Mouse (Mus musculus): Measurements from ENCODE around the gene Pan2.
A peak's percentile ranks its signal among the peaks of the same experiment; 100 is the strongest.
"Not testable (repeated sequence)": the region's sequence is repeated elsewhere in the genome, so short reads cannot be mapped to it uniquely, and the experiment has no call there.

Pan2 gene

DNA sequence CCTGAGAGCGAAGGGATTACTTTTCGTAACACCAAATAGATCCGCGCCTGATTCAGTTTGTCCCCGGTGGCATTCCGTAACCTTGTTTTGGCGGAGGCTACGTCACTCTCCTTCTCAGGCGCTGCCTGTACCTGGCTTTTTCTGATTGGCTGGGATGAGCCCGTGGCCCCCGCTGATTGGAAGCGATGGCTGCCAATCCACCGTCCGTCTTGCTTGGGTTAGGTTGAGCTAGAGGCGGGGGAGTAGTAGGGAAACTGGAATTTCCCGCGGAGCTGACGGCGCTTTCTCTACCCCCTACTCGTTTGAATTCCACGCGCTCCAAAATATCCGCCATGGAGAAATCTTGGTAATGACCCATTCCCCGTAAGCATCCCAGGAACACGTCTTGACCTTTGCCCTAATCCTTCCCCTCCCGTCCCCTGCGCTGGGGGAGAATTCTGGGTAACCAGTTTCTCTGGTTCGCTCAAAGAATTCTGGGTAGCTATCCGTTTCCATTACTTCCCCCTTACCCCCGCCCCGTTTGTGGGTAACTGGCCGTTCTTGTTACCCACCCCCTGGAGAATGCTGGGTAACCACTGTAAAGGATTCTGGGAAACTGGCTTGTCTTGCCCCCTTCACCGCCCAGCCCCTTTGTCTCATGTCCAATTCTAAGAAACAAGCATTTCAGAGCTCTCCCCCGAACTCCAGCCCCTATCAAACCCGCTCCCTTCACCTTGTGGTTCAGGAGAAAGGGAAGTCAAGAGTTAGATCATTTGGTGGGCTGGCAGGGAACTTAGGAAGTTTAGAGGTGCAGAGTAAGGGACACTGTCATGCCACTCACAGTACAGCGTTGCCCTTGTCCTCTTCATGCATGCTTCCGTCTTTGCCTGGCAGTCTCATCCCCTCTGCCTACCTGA, at the start of gene Pan2:
Pan2 (plus strand) TSS at position 210 of the 896 bp plus-strand sequence.
- peak; percentile 100 for DNase-seq (ENCODE audit: low spot score in 2 of 2)

DNA sequence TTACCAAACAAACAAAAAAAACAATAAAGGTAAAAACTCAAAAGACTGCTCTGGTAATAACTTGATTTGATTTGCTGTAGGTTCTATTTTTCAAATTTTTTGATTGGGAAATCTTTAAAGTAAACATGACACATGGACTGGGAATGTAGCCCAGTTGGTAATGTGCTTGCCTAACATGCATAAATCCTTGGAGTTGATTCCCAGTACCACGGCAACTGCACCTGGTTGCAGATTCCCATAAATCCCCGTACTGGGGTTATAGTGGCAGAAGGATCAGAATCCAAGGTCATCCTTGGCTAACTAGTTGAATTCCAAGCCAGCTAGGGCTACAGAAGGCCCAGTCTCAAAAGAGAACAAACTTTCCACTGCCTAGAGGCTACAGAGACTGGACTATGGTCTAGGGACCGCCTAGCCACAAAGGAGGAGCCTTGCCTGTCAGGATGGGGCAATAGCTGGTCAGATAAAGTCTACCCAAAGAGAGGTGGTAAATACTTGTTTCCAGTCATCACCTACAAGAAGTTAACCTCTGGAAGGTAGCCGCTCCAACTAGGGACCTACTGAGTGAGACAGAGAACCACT, 49.4 kb upstream of the Pan2 start, which contains the start of gene Apon:
Apon (plus strand) TSS at position 420 of the 579 bp plus-strand sequence.
- no peak for DNase-seq (ENCODE audit: low spot score in 2 of 2)

GRCm38 (mm10) chr10:128255925-128256324, 47.2 kb upstream of the Pan2 start:
- no peak for DNase-seq (ENCODE audit: low spot score in 2 of 2)

DNA sequence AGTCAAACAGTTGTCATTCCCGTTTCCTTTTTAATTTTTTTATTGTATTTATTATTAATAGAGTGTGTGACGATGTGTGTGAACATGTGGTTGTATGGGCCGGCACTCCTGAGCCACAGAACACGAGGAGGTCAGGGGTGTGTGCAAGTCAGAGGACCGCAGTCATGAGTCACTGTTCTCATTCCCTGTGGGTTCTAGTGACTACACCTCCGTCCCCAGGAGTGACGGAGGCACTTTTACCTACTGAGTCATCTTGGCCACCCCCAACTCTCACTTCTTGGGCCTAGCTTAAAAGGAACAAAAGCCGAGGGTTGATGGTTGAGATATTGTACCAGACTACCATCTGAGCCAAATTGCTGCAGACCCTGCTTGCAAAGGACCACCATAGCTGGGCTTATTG, 46.8 kb upstream of the Pan2 start:
- DNase-seq (ENCODE audit: low spot score in 2 of 2): no peak

- DNase-seq (ENCODE audit: low spot score in 2 of 2): no peak
Observed at GRCm38 (mm10) chr10:128258953-128259352, 44.2 kb upstream of the Pan2 start.

- DNase-seq (ENCODE audit: low spot score in 2 of 2): no peak
Observed at GRCm38 (mm10) chr10:128259946-128260345, 43.2 kb upstream of the Pan2 start.

- not testable (repeated sequence) for DNase-seq (ENCODE audit: low spot score in 2 of 2)
Observed at GRCm38 (mm10) chr10:128260376-128260775, 42.8 kb upstream of the Pan2 start.

- no peak for DNase-seq (ENCODE audit: low spot score in 2 of 2)
Observed at GRCm38 (mm10) chr10:128262300-128262699, 40.8 kb upstream of the Pan2 start.

- peak in 1 of 2 experiments; percentile 19 for DNase-seq (ENCODE audit: low spot score in 2 of 2)
Observed at GRCm38 (mm10) chr10:128263393-128264310, 39.5 kb upstream of the Pan2 start.

- DNase-seq (ENCODE audit: low spot score in 2 of 2): no peak
Observed at GRCm38 (mm10) chr10:128268371-128268770, 34.8 kb upstream of the Pan2 start, which contains the start of gene Apof. TSS of gene Apof (plus strand) at chr10:128268671.

DNA sequence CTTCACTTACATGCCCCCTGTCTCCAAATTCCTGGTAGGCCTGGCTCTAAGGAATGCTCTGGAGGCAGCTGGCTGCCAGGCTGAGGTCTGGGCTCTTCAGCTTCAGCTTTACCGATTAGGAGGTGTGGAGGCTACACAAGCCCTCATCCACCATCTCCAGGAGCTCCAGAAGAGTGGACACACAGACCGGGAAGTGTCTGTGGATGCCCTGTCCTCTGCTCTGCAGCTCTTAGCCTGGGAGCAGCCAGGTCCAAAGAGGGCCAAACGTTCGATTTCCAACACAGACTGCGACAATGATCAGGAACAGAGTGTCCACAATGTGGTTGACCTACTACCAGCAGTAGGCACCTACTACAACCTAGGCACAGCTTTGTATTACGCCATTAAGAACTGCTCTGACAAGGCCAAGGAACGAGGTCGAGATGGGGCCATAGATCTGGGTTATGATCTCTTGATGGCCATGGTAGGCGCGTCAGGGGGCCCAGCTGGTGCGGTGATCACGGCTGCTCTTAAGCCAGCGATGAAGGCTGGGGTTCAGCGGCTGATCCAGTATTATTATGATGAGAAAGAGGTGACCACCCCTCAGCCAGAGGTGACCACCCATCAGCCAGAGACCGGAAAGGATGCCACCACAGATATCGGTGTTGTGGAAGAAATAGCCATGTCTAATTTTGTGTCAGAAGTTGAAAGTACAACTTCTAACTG, 33.8 kb upstream of the Pan2 start:
- DNase-seq (ENCODE audit: low spot score in 2 of 2): no peak

DNA sequence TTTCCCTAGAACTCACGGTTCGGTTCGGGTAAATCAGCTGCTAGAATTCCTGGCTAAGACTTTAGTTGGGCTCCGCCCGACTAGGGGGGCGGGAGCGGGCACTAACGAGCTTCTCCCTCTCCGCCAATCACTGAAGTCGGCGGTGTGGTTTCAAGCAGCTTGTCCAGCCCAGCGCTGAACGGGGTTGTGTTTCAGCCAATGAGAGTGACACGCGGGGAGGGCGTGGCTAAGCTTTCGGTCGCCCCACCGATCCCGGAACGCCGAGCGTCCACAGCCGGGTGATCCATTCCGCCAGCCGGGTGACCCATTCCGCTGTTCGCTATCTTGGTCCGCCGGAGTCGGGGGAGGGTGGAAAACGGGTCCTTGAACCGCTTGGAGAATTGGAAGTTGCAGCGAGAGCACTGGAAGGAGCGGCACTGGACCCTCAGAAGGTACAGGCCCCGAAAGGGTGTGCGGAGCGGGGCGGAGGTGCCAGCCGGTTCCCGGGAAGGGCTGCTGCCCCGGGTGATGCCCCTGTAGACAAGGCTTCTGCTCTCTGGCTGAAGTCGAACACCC, 32.8 kb upstream of the Pan2 start, which contains the start of gene Stat2:
Stat2 (plus strand) TSS at position 273 of the 555 bp plus-strand sequence.
- DNase-seq (ENCODE audit: low spot score in 2 of 2): peak; percentile 97 to 98

- DNase-seq (ENCODE audit: low spot score in 2 of 2): no peak
Observed at GRCm38 (mm10) chr10:128270866-128271265, 32.3 kb upstream of the Pan2 start.

DNA sequence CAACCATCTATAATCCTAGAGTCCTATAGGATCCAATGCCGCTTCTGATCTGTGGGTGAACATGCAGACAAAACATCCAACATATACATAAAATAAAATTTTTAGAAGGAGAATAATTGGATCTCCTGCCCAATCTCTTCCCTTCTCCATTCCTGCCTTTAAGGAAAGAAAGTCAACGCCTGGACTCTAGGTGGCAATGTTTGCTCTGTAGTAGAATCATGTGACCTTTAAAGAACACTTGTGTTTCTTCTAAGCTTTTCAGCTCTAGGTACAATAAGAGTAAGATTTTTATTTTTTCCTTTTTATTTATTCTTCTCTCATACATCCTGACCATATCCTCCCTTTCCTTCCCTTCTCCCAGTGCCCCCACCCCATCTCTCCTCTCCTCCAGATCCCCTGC, 31.3 kb upstream of the Pan2 start:
- DNase-seq (ENCODE audit: low spot score in 2 of 2): no peak

DNA sequence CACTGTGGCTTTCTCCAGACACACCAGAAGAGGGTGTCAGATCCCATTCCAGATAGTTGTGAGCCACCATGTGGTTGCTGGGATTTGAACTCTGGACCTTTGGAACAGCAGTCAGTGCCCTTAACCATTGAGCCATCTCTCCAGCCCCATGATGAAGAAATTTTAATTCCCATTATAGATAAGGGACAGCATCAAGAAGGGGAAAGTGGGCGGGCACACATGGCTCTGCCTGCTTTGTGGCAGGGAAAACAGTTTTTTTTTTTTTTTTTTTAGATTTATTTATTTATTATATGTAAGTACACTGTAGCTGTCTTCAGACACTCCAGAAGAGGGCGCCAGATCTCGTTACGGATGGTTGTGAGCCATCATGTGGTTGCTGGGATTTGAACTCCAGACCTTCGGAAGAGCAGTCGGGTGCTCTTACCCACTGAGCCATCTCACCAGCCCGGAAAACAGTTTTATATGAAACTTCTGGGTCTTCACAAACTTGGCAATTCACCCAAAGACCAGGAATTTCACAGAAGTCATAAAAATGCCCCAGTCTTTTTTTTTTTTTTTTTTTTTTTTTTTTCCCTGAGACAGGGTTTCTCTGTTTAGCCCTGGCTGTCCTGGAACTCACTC, 30.2 kb upstream of the Pan2 start:
- not testable (repeated sequence) for DNase-seq (ENCODE audit: low spot score in 2 of 2)

DNA sequence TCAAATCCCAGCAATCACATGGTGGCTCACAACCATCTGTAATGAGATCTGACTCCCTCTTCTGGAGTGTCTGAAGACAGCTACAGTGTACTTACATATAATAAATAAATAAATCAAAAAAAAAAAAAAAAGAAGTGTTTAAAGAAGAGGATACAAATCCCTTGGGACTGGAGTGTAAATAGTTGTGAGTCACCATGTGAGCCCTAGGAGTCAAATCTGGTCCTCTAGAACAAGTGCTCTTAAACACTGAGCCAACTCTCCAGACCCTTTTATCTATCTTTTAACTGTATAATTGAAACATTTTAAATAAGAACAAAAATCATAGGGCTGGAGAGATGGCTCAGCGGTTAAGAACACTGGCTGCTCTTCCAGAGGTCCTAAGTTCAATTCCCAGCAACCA, 27.8 kb upstream of the Pan2 start:
- DNase-seq (ENCODE audit: low spot score in 2 of 2): not testable (repeated sequence)

GRCm38 (mm10) chr10:128278158-128278557, 25.0 kb upstream of the Pan2 start:
- no peak for DNase-seq (ENCODE audit: low spot score in 2 of 2)

- DNase-seq (ENCODE audit: low spot score in 2 of 2): no peak
Observed at GRCm38 (mm10) chr10:128280943-128281342, 22.2 kb upstream of the Pan2 start.

DNA sequence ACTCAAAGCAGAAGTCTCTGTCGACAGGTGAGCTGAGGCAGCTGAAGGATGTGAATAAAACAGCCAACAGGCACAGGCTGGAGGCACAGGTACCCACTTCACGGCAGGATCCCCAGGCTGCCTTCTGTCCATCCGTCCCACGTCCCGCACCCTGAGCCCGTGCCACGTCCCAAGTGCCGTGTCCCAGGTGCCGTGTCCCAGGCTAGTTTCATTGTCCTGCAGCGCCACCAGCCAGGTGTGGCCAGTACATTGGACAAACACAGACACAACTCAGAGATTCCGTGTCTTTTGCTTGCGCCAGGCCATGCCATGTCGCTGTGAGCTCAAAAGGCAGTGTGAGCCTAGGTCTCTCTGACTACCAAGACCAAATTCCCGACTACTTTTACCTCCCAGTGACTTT, 21.5 kb upstream of the Pan2 start:
- no peak for DNase-seq (ENCODE audit: low spot score in 2 of 2)

DNA sequence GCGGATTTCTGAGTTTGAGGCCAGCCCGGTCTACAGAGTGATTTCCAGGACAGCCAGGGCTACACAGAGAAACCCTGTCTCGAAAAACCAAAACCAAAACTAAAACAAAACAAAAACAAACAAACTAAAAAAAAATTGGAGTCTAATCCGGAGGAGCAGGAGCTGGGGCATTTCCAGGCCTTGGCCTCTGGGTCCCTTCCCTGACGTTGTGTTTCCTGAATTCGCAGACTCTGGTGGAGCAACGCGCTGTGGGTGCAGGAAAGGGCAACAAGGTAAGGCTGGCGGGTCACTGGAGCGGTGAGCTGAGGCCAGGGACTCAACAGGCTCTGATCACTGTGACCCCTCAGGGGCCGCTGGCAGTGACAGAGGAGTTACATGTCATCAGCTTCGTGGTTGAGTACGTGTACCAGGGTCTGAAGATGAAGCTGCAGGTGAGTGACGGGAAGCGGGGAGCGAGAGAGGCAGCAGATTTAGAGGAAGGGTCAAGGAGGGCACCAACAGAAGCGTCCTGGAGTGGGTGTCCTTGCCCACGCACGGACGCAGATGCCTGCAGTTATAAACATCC, 20.2 kb upstream of the Pan2 start:
- DNase-seq (ENCODE audit: low spot score in 2 of 2): no peak

All from right cerebral cortex, postnatal 36 days (tissue).